Mouse (Mus musculus) v-Abl transformed pro-B cells (cell line): ENCODE data around the gene Ltb4r1.

Experiments used
- in situ Hi-C, 2 experiments: fragments of 400-800 bp; cut with MboI; formaldehyde crosslinking; loops; one replicate each; pipeline ENCODE4 v1.15.1; 2025; ENCODE audit not compliant: unreplicated experiment in 2 of 2

Ltb4r1 gene

DNA sequence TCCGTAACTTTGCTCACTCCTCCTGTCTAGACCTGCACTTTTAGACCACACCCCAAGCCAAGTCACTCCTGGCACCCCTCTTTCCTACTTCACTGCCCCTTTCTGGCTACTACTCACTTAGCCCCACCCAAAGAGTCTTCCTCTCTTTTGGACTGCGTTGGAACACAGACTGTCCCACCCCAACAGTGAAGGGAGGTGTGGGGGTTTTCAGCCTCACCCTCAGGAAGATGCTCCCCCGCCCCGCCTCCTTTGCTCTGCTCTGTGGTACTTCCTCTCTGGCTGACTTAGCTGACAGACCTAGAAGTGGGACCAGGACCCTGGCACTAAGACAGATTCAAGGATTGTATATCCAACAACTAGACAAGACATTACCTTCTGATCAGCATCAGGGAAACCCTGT, at the start of gene Ltb4r1:
Gene Ltb4r1 (plus strand): TSS at position 267 of the 400 bp plus-strand sequence.
- in situ Hi-C loops = loop anchor here in 1 of 2 experiments (25.0 kb wide), 1 partner anchor 653 kb away; the partner anchor contains the start of genes Ap1g2 and Jph4

DNA sequence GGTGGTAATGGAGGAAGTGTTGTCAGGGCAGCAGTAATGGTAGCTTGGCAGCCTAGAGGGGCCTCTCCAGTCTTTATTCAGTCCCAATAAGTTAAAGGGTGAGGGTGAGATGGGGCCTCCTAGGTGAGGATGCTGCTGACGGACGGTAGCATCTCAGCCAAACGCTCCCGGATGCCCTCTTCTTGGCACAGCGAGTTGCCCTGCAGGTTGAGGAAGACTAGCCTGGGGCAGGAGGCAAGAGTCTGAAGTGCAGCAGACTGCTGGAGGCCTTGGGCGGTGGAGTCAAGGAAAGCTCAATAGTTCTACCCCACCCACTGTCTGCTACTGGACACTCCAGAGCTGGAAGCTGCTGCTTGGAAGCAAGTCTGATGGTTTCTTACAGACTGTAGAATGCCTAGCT, 49.5 kb upstream of the Ltb4r1 start:
- in situ Hi-C loops = no loop called here

DNA sequence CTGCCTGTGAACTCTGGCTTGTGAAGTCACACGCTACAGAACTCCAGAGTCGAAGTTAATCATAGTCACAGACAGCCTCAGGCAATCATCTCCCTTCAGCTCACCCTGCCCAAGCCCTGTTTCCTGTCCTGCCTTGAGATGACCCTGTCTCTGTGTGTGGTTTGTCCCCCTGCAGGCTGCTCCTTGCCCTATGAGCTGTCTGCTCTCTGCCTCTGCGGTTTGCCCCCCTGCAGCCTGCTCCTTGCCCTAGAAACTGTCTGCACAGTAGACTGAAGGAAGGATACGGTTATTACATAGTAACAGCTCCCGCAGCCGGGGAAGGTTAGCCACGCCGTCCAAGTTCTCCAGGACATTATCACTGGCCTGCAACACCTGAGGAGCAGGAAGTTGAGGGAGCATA, 48.9 kb upstream of the Ltb4r1 start:
- in situ Hi-C loops = no loop called here

DNA sequence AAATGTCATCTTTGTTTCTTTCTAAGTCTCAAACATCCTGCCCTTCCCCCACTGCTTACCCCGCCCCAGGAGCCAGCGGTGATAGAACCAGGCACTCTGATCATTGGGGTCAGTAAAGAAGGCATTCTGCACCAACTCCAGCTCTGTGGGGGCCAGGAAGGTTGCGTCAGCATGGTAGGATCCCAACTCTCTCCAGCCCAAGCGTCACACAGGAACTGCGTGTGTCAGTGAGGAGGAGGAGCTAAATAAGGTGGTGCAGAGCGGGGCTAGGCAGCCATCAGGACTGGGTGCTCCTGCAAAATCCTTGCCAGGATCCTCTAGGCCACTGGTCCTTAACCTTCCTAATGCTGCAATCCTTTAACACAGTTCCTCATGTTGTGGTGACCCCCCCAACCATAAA, 46.0 kb upstream of the Ltb4r1 start:
- in situ Hi-C loops = no loop called here

DNA sequence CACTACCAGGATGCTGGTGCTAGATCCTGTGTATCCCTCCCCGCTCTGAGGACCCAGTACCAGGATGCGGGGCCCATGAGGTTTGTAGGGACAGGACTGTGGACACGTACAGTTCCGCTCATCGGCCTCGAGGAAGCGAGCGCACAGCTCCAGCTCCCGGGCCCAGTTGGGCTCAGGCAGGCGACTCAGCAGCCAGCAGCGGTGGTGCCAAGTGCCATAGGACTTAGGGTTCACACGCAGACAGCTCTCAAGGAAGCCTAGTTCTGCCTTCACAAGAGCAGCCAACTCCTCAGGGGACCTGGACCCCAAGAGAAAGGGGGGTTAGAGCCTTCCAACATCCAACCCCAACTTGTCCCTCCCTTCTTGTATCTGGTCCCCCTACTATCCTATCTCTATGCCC, 45.1 kb upstream of the Ltb4r1 start:
- in situ Hi-C loops = no loop called here

DNA sequence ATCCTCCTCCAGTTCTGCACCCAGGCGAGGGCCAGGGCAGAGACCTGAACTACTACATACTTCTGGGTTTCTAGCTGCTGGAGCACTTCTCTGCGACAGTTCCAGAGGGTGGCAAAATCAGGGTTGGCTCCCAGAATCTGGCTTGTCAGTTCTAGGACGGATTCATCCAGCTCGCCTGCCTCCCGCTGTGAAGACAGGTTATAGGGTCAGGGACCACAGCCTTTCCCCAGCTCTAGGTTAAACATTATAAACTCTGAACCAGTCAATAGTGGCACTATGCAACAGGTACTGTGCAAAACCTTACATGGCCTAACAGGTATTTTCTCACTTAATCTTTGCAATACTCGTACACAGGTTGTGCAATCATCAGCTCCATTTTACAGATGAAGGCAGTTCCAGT, 44.7 kb upstream of the Ltb4r1 start:
- in situ Hi-C loops = no loop called here

DNA sequence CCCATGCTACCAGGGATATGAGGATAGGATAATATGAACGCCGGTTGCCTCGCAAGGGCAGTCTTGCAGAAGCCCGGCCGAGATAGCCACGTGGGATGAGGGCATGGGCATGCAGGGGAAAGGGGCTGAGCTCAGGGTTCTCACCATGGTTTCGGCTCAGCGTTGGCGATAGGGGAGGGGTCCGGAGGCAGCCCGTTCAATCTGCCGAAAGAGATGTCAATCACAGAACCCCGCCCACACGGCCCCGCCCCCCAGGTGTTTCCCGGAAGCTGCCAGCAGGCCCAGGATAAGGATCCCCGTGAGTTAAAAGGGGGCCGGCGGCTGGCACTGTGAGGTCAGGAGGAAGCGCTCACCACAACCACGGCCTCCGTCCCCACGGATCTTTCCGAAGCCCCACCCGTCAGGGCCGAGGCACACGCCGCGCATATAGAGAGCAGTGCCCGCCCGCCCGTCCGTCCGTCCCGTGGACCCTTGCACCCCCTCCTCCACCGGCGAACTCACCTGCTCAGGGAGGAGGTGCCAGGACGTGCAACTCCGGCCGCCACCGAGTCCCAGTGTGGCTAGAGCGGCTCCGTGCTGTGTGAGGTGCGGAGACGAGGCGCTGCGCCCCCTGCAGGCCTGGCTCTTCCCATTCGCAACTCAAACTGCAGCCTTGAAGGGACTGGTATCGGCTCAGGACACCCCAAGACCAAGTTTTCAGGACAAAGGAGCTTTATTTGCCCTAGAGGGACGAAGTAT, 43.9 kb upstream of the Ltb4r1 start, which contains the start of gene Rabggta:
Gene Rabggta (minus strand): TSS at position 564 of the 738 bp plus-strand sequence.
- in situ Hi-C loops = no loop called here

DNA sequence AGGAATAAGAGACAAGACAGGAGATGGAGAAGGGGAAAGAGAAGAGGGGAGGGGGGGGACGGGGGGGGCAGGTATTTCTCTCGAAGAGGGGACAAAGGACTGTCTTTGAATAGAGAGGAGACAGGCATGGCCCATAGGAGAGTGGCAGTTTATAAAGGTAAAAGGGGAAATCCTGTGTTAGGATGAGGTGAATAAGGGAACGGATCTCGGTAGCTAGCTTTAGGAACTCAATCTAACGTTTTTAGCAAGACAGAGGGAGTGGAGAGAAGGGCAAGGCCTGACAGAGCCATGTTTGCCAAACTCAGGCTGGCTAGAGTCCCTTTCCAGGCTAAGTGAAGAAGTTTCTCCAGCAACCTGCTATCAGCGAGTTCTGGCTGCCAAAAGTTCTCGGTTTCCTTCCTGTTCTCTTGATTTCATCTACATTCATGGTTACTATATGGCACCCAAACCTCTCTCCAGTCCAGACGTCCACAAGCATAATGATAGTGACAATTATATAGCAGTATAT, 43.3 kb upstream of the Ltb4r1 start:
- in situ Hi-C loops = no loop called here

DNA sequence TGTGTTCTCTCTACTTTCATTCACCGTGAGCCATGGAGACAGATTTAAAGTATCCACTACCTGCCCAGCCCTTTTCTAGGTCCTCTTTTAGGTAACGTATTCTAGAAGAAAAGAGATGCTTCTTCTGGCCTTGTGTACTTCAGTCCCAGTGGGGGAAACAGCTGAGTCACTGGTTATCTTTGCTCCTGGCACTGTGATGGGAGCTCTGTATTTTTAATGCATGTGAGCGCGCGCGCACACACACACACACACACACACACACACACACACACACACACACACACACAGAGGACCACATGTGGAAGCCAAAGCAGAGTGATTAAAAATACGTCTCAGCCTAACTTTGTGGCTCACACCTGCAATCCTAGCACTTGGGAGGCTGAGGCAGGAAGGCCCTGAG, 42.3 kb upstream of the Ltb4r1 start:
- in situ Hi-C loops = no loop called here

DNA sequence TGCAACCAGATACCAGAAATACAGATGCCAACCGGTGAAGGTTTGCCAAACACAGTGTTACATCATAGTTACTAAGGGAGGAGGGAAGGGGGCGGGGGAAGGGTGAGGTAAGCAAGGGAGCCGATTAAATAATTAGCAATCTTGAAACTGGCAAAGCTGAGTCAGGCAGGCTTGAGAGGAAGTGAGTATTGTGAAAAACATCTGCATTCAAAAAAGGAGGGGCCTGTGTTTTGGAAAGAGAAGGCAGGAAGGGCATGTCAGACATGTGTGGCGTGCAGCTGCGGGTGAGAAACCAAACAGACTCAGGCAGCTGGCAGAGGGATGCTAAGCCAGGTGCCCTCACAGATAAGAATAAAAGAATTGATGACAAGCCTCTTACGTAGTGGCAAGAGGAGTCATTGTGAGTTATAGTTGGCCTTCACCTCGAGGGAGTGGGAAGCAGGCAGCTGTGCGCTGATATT, 41.3 kb upstream of the Ltb4r1 start:
- in situ Hi-C loops = no loop called here

DNA sequence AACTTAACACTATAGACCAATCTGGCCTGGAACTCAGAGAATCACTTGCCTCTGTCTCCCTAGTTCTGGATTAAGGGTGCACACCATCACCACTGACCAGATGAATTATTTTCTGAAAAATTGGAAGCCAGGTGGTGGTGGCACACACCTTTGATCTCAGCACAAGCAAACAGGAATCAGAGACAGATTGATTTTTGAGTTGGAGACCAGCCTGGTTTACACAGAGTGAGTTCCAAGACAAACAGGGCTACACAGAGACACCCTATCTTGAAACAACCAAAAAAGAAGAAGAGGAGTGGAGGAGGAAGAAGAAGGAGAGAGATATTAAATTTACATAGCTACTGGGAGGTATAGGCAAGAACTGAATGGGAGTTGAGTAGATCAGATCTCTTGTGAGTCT, 39.5 kb upstream of the Ltb4r1 start:
- in situ Hi-C loops = no loop called here

DNA sequence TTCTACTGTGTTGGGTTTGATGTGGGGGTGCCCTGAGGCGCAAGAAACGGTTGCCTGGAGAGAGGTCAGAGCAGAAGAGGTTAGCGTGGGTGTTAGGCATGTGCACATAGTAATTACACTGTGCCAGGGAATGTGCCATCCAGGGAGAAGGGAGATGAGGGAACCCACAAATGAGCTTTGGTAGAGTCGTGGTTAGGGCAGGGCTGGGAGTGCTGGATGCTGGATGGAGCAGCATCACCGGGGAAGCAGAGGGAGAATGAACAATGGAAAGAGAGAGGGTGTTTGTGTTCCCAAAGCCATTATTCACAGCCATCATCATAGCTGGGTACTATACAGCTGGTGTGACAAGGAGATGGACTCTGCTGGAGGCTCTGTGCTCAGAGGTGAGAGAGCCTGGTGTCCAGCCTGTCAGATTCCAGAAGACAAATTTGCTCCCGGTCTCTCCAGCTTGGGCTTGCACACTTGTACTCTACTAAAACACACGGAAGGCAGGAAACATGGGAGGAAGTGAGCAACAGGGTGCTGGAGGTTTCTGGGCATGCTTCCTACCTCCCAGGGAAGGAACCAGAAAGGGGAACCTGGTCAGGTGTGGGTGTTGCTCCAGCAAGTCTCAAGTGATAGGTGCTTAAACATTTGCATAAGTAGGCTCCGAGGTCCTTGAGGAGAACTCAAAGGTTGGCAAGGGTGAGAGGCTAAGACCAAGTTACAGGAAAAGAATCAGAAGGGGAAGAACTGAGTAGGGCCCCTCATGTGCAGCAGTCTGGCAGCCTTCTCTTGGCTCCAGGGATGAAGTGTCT, 37.7 kb upstream of the Ltb4r1 start:
- in situ Hi-C loops = no loop called here

DNA sequence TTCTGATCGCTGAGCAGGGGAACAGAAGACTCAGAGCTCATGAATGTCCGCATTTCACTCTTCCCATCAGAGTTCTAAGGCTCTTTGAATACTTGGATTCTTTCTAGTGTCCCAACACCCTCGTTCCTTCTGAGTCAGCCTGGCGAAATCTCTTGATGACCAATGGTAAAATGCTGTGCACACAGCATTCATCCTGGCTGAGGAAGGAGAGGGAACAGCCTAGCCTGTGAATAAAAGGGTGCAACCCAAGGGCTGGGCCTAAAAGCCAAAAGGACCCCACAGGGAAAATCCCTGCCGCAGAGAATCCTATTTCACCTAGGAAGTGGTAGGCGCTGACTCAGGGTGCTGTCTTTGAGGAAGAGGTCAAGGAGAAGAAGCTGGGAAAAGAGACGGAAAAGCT, 35.6 kb upstream of the Ltb4r1 start:
- in situ Hi-C loops = no loop called here

DNA sequence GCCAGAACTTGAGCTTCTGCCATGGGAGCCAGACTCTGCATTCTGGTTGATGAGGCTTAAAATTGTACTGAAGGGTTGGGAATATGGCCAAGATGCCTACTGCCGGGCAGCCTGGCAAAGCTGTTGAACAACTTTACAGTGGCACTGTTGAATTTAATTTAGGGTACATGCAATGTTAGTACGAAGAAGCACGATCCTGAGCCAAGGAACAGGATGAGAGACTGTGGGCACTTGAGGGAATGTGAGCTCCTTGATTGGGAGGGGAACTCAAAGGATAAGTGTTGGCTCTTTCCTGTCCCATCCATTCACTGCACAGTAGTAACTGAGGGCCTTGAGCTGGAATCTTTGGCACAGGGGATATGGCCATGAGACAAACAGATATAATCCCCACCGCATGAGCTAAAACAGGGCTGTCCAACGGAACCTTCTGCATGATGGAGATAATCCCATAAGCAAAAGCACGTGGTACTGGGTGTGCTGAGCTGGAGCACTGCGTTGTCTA, 35.2 kb upstream of the Ltb4r1 start:
- in situ Hi-C loops = no loop called here

DNA sequence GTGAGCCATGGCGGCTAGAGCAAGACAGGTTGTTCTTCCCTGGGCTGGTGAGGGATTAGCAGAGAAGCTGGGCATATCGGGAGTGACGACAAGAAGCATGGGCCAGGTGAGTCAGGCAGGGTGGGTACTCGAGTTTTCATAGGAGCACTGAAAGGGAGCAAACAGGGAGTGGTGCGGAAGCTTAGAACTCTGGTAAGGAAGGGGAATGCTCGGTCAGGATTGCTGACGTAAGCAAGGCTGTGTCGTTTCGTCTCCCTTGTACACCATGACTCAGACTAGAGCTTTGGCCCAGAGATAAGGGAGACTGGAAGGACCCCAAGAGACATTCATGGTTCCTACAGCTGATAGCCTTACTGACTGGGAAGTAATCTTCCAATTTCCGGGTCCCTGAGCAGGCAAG, 31.9 kb upstream of the Ltb4r1 start:
- in situ Hi-C loops = no loop called here

DNA sequence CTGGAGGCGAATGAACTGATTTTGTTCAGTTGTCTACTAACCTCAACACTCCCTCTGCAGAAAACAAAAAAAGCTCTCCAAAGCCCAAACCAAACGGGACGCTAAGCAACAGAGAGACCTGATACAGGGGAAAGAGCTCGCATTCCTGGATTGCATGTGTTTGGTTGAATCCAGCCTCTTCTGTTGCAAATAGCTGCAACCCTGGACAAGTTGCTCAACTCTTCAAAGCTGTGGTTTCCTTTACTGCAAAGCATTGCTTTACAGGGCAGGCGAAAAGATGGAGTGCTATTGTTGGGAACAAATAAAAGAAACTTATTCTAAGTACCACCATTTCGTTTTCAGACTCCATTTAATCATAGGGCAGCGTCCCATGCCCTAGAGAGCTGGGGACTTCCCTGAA, 30.9 kb upstream of the Ltb4r1 start:
- in situ Hi-C loops = no loop called here

DNA sequence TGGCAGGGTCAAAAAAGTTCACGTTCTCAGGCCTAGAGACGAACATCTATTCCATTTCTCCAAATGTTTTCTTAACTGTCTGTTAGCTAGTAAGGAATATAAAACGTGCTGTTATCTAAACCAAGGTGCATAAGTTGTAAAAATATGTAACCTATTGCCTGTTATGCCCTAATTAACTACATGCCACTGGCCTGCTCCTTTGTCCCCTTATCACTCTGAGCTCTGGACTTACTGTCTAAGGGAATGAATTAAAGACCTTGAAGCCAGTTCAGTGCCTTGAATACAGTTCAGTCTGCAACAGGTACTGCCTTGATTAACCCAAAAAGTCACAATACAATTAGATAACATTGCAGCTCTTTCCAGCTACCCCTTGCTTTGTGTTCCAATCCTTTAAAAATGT, 30.4 kb upstream of the Ltb4r1 start:
- in situ Hi-C loops = no loop called here

DNA sequence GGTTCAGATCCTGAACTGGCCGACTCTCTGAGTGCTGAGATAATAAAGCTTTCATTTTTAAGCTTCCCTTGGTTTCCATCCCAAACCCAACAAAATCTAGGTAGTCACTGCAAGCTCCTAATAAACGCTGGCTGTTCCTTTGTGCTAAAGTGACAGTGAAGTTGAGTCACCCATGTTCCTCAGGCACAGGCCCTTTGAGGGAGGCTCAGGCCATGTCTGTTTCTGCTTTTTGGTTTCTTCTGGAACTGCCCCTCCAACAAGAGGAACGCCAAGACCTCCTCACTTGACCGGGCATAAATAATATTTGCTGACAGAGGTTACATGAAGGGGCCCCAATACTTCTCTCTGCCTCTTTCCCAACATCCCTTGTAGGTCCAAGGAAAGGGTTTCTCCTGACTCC, 30.0 kb upstream of the Ltb4r1 start:
- in situ Hi-C loops = no loop called here

DNA sequence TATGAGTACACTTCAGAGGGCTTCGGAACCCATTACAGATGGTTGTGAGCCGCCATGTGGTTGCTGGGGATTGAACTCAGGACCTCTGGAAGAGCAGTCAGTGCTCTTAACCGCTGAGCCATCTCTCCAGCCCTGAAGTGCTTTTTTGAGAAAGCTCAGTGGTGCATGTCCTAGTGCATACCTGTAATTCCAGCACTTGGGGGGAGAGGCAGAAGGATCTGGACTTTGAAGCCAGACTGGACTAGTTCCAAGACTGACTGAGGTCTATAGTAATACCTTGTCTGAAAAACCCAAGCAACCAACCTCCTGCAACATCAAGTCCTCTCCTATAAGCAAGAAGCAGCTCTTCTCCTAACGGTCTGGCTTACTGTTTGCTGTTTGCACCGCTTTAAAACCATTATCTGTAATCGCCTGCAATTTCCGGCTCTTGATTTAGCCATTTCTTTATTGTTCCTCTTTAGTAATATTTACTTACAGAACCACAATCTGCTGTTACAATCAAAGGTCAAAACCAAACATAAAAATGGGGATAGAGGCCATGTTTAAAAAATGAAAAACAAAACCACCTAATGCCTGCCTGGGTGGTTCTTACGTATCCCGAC, 28.6 kb upstream of the Ltb4r1 start:
- in situ Hi-C loops = no loop called here

DNA sequence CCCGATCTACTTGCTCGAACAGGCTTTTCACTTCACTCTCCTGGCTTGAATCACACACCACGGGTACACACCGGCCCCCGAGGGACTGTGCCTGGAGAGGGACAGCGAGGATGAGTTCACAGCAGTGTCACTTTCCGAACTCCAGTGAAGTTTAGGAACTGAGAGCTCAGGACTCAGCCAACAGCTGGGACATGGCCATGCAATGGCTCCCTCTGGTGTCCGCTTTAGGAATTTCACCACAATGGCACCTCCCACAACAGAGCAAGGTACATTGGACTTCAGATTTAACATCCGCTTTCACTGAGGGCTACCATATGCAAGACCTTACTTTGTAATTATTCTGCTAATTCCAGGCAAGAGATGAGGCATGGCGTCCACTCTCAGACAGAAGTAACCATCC, 22.1 kb upstream of the Ltb4r1 start:
- in situ Hi-C loops = loop anchor here (5.0 kb wide), 1 partner anchor 61 kb away; the partner anchor contains the start of gene Tinf2 (in 2 of the 2)
